Mouse (Mus musculus) adipocyte (in vitro differentiated cells): Measurements from ENCODE around the gene Ube2j2.

ENCODE experiments used
- DNase-seq: peaks from one replicate; pipeline ENCODE4 v3.0.0-alpha.2; 2016; ENCODE audit warnings: low spot score

Gene Ube2j2

DNA sequence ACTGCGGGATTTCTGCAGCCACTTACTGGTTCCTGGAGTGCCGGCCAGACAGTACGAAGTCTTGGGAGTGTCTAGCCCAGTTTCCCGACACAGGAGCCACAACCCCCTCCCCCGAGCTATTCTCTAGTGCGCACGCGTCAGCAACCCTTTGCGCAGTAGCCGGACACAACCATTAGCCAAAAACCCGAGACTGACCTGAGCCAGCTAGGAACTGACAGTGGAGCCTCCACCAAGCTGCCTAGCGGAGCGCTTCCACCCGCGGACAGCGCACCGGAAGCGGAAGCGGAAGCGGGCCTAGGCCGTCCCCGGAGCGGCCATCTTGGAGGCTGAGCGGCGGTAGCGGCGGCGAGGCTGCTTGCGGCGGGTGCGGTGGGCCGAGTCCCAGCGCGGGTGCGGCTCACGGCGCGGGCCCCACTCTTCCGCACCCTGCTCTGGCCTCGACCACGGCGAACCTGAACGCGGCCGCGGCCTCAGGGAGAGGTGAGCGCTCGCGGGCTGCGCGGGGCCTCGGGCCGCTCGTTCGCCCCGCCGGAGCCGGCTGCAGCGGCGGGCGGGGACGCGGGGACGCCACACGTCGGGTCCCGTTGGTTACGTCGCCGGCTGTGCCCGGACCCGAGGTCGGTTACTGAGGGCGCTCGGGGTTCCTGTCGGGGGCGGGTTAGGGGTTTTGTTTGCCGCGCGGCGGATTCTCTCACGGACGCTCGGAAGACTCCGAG, at the start of gene Ube2j2:
Ube2j2 (plus strand) TSS at position 298 of the 716 bp plus-strand sequence.
- DNase-seq = peak; percentile 97

DNA sequence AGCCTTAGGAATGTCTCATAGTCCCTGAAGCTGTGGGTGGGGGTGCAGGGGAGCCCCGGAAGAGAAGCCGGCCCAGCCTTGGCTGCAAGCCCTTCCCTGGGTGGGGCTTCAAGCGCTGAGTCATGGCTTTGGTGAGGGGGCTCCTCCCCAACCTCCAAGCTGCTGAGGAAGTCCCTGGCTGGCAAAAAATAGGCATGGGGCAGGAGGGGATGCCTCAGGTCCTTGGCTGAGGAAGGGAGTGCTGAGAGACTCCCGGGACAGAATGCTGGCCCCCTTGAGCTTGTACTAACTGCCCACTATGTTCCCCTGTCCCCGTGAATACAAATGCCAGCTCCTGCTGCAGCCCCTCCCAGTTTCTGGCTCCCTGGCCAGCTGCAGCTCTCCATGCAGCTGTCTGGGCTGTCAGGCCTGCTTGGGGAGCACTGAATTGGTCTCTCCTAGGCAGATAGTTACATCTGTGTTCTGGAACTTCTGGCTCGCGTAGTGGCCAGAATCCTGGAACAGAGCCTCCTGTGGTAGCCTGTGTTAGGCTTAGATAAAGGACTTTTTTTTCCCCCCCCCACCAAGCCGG, 49.2 kb upstream of the Ube2j2 start:
- DNase-seq = peak; percentile 45

DNA sequence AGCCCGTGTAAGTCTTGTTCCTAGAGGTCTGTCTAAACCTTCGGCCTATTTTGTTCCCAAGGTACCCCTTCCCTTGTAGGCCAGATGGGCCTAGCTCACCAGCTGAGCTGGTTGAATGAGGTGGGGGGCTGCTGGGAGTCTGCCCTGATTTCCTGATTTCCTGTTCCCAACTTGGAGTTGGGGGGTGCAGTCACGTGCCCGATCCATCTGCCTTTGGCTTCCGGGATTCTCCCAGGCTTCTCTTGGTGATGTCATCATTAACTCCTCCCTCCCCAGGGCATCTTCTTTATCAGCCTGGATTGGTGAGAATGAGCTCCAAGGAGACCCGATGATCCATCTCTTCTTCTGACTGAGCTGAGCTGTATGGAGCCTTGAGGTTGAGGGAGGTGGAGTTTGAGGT, 48.4 kb upstream of the Ube2j2 start:
- peak; percentile 30 for DNase-seq

- no peak for DNase-seq
Observed at GRCm38 (mm10) chr4:155895826-155896225, 47.8 kb upstream of the Ube2j2 start.

GRCm38 (mm10) chr4:155896461-155896860, 47.2 kb upstream of the Ube2j2 start:
- no peak for DNase-seq

GRCm38 (mm10) chr4:155898318-155898717, 45.3 kb upstream of the Ube2j2 start:
- no peak for DNase-seq

- DNase-seq = no peak
Observed at GRCm38 (mm10) chr4:155899355-155899754, 44.3 kb upstream of the Ube2j2 start.

DNA sequence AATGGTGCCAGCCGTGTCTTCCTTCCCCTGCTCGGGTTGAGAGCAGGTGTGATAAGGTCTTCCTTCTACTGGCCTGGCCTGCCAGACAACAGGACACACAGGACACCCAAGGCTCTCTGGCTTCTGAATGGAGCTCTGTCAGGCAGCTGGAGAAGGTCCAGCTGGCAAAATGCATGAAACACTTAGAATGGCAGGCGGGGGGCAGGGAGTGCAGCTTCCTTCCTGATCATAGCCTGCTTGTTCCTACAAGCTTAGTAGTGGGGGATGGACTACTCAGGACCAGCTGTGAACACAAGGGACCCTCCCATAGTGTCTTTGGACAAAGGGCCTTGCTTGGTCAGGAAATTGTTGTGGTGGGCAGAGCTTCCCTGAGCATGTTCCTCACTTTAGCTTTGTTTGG, 42.4 kb upstream of the Ube2j2 start:
- no peak for DNase-seq

DNA sequence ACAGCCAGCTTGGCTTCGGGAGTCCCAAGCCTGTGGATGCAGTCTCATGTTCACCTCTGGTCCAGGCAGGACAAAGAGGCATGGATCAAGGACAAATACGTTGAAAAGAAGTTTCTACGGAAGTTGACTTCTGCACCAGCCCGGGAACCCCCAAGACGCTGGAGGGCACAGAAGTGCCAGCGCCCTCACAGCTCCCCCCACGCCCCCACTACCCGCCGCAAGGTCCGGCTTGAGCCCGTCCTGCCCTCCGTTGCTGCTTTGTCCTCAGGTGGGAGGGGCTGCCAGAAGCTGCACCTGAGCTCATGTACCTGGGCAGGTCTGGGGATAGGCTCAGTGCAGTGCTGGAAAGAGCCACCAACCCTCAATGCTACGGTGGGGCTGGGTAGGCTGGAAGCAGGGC, 40.4 kb upstream of the Ube2j2 start:
- no peak for DNase-seq

DNA sequence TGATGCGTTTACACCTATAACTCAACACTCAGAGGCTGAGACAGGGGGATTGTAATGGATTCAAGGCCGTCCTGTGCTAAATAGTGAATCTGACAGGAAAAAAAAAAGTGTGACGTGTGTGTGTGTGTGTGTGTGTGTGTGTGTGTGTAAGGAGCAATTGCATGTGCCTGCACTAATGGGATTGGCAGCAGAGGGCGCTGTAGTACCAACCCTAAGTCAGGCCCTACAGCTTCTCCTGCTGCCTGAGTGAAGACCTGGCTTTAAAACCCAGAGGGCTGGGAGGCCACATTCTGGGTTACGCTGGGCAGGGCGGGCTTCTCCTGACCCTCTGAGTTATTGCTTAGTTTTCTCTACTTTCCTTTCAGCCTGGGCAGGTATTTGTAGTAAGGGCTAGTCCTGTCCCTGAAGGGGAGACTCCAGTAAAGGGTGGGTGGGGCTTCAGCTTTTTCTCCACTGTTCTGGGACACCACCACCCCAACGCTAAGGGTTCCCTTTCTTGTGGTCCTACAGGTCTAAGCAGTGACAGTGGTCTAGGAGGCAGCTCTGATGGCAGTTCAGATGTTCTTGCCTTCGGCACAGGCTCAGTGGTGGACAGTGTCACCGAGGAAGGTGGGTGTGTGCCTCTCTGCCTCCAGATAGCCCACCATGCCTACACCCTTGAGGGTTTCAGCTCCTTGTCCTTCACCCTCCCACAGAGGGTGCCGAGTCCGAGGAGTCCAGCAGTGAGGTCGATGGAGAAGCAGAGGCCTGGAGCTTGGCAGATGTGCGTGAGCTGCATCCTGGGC, 39.1 kb upstream of the Ube2j2 start:
- DNase-seq = no peak

DNA sequence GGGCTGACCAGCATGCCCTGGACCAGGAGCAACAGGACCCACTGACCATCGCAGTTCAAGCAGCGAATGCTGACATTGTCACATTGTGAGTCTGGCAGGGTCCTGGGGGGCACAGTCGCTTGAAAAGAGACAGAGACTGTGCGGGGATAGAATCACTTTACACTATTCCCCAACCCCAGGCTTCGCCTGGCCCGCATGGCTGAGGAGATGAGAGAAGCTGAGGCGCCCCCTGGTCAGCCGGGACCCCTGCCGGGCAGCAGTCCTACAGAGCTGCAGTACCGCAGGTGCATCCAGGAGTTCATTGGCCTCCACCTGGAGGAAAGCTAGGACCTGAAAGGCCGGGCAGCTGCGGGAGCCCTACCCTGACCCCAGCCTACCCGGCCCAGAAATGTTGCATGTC, 38.0 kb upstream of the Ube2j2 start:
- DNase-seq = no peak

GRCm38 (mm10) chr4:155906125-155906524, 37.5 kb upstream of the Ube2j2 start:
- no peak for DNase-seq

DNA sequence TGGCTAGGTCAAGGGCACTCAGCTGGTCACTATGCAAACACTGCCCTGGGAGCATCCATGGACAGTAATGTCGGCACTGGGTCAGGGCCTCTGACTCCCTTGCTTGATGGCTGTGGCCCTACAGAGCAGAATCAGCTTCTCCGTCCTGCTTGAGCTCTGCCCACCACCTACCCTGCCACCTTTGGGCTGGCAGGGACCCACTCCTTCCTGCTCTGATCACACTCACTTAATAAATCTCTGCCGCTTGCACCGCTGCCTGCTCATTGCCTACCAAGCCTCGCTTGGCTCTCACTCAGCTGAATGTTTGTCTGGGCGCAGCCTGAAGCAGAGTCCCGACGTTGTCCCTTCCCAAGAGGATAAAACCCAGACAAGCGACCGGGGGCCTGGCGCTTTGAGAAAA, 36.6 kb upstream of the Ube2j2 start:
- no peak for DNase-seq

- no peak for DNase-seq
Observed at GRCm38 (mm10) chr4:155908281-155908680, 35.4 kb upstream of the Ube2j2 start.

GRCm38 (mm10) chr4:155908751-155909150, 34.9 kb upstream of the Ube2j2 start:
- DNase-seq = no peak

DNA sequence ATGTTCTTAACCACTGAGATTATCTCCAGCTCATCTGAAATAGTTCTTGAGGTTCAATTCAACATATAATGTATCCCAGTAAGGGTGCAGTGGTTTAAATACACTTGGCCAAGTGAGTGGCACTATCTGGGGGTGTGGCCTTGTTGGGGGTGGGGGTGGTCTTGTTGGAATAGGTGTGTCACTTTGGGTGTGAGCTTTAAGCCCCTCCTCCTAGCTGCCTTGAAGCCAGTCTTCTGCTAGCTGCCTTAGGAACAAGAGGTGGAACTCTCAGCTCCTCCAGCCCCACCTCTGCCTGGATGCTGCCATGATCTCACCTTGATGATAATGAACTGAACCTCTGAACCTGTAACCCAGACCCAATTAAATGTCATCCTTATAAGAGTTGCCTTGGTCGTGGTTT, 11.6 kb upstream of the Ube2j2 start:
- no peak for DNase-seq

DNA sequence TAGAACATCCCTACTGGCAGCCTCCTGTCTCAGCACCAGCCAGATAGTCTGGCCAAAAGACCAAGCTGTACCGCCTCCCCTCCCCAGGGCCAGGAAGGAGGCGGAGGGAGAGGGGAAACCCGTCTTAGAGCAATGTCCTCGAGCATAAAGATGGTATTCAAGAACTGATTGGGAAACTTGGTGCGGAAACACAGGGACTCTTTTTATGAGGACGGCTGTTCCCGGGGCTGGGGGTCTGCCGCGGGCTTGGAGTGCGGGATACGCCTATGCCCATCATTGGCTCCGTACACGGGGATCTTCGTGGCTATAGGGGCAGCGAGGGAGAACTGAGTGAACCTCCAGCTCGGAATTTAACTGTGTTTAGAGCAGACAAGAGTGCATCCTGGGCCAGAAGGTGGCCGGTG, 580 bp upstream of the Ube2j2 start:
- peak; percentile 33 for DNase-seq

GRCm38 (mm10) chr4:155944271-155944670, 640 bp downstream of the Ube2j2 start:
- DNase-seq = no peak

GRCm38 (mm10) chr4:155947094-155947493, 3.5 kb downstream of the Ube2j2 start:
- no peak for DNase-seq

GRCm38 (mm10) chr4:155955491-155955890, 11.9 kb downstream of the Ube2j2 start:
- no peak for DNase-seq

GRCm38 (mm10) chr4:155959275-155959674, 15.6 kb downstream of the Ube2j2 start:
- peak; percentile 76 for DNase-seq

GRCm38 (mm10) chr4:155962167-155962971, 18.7 kb downstream of the Ube2j2 start, which contains the start of gene C1qtnf12:
Gene C1qtnf12, plus strand, starts transcription at chr4:155962318.
- no peak for DNase-seq
